Mouse (Mus musculus) layer of hippocampus, adult 11-12 months (tissue): ENCODE measurements around the gene Prph.
"Not testable (repeated sequence)": the region's sequence is repeated elsewhere in the genome, so short reads cannot be mapped to it uniquely, and the experiment has no call there.

Experiments
- DNase-seq: peaks from one replicate; pipeline ENCODE4 v3.0.0; 2022; ENCODE audit warnings: low spot score

Prph gene

DNA sequence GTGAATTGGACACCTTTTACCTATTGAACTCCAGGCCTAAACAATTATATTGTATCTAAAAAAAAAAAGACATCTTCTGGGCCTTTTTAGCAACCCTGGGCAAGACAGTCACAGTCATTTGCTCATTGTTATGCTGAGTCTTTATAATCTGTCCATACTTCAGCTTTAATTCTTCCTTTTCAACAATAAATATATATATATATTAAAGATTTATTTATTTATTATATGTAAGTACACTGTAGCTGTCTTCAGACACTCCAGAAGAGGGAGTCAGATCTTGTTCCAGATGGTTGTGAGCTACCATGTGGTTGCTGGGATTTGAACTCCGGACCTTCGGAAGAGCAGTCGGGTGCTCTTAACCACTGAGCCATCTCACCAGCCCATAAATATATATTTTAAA is 21.0 kb downstream of the Prph start:
- DNase-seq: not testable (repeated sequence)

DNA sequence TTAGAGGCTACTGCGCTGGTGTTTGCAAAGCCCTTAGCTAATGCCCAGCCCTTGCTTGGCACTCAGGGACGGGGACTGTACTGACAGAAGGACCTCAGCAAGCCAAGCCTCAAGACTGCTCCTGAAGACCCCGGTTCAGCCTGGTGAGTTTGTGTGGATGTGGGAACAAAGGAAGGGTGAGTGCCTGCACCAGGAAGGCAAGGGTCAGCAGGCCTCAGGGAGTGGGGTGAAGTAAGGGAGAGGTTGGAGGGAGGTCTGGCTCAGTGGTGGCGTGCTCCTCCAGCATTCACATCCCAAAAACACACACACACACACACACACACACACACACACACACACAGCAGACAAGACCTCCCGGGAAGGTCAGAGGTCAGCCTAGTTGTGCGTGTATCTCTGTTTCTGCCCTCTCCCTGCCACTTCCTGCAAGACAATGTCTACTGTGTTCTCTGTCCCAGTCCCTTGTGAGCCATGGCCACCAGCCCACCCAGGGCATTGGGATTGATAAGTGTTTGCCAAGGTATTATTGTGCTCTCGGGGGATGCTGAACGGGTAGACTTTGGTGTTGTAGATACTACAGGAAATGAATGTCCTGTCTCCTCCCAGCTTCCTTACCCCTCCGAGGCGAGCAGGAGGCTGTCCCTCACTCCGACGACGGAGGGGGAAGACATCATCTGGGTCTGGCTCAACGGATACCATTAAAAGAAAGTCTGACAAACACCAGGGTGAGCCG is 23.4 kb downstream of the Prph start:
- no peak for DNase-seq

DNA sequence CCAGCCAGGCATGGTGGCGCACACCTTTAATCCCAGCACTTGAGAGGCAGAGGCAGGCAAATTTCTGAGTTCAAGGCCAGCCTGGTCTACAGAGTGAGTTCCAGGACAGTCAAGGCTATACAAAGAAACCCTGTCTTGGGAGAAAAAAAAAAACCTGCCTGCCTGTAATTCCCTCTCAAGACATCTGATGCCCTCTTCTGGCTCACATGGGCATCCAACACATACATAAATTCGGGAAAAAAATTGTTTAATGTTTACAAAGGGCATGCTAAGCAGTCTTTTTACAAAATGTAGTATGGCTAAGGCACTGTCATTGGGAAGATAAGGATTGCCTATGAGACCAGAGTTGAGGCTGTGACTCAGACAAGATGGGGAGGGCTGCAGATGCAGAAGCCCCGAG is 24.8 kb downstream of the Prph start:
- DNase-seq: no peak

DNA sequence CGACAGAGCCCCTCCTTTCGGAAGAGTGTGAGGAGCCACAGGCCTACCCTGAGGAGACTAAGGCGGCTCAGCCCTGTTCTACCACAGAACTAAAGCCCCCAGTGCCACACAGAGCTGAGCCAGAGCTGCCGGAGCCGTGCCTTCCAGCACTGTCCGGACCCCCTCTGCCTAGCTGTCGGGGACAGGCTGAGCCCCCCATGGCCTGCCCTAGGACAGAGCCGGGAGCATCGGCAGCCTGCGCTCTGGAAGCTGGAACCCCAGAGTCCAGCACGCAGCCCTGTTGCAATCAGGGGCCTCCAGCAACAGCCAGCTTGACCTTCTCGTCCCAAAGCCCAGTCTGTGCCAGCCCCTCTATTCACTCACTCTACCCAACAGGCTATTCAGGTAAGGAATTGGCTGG is 27.3 kb downstream of the Prph start:
- no peak for DNase-seq

DNA sequence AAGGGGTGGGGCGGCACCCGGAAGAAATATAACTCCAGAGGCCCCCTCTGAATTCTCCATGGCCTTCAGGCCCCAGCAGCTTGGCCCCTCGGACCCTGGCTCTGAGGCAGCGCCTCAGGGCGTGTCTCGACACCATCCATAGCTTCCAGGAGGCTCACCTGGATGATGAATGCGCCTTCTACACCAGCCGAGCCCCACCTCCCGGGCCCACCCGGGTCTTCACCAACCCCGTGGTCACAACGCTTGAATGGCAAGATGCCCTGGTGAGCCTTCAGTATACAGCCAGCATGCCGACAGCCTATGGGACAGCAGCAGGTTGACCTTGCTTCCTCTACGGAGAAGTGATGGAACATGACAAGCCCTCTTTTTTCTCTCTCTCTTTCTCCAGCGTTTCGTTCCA is 27.9 kb downstream of the Prph start:
- DNase-seq: no peak

DNA sequence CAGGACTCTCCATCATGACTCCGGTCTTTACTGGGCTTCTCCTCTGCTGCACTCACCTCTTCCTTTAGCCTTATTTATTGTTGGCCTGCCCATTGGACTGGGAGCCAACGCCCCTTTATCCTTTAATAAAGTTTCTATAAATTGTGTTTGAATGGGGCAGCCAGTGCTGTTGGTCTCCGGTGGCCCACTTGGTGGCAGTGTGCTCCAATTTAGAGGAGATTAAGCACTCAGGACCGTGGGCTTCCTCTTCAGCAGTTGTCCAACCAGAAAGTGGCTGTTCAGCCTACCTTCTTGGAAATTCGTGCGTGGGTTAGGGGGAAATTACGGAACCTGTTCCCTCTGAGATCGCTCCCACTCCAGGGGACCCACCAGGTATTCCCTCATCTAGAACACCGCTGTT is 28.3 kb downstream of the Prph start:
- DNase-seq: peak; percentile 56

DNA sequence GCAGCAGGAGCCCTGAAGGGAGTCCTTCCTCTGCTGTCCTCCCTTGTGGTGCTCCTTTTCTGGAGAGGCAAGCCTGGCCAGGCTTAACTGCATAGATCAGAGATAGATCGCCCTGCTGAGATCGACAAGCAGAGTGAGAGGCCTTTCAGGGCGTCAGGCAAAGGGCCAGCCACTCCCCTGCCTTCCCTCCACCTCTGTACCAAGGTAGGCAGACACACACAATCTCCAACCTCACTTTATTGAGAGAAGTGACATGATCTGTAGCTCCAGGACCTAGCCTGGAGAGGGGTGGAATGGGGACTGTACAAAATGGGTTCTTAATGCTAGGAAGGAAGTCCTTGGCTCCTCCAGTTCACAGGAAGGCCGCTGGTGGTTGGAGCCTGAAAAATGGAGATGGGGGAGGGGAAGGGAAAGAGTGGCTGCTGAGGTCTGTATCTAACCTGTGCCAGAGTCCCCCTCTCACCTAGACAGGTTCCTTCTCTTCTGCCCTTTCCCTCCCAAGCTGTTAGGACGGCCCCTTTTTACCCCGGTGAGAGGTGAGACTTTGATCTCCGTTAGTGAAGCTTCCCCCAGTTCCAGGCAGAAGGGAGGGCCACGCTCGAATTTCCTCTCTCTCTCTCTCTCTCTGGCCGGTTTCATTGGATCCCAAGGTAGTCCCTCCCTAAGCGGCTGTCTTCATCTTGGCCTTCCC is 29.0 kb downstream of the Prph start:
- no peak for DNase-seq

DNA sequence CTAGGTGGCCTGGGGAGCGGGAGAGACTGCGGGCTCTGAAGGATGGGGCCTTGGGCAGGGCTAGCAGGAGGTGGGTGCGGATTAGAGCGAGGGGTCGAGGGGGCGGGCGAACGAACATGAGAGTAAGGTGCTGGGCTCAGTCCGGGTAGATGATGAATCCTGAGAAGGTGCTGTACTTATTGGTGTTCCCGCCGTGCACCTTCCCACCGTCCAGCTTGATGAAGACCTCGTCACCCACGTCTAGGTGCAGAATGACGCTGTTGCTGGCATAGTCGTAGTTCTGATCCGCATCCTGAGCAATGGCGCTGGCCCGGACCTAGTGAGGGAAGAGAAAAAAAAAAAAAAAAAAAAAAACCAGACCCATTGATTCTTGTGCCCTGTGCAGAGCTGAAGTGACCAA is 29.6 kb downstream of the Prph start:
- no peak for DNase-seq

DNA sequence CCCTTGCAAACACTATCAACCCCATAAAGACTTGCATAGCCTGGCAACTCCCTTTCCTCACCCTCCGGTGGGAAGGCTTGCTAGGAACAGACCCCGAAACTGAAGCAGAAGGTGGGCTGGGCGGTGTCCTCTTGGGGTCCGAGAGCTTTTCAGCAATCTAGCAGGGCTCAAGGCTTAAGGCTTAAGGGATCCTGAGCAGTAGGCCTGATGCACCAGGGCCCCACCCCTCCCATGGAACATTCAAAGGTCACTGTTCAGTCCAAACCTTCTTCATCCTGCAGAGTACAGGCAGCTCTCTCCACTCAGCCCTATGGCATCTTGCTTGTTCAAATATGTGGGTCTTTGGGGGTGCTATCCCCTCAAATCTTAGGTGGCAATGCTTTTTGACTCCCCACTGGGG is 31.0 kb downstream of the Prph start:
- no peak for DNase-seq

DNA sequence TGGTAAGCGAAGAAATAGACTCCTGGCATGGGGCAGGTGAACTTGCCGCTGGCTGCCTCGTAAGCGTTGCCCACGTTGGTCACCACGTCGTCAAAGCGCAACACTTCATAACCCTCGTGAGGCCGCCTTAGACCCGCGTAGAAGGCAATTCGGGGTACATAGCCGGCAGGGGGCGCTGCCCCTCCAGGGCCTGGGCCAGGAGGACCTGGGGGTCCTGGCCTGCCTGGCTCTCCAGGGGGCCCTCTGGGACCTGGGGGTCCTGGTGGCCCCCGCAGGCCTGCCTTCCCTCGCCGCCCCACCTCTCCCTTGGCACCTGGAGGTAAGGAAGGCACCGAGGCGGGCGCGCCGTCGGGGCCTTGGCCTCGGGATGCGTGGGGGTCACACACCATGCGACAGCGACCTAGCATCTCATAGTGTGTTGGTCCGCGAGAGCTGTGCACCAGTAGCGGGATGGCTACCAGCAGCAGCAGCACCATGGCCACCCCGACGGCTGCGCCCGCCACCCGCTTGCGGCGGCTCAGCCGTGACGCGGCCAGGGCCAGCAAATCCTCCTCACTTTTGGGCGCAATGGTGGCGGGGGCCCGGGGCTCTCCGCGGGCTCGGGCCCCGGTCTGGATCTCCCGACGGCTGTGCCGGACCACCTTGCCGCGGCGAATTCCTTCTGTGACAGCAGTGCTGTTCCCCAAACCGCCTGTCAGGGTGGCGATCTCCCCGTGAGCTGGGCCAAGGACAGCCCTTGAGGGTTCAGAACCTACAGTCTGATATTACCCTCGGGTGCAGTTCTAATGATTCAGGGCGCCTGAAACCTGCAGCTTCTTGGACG is 32.5 kb downstream of the Prph start, which contains the start of gene C1ql4:
Gene C1ql4 (minus strand): TSS at position 565 of the 823 bp plus-strand sequence.
- DNase-seq: no peak

DNA sequence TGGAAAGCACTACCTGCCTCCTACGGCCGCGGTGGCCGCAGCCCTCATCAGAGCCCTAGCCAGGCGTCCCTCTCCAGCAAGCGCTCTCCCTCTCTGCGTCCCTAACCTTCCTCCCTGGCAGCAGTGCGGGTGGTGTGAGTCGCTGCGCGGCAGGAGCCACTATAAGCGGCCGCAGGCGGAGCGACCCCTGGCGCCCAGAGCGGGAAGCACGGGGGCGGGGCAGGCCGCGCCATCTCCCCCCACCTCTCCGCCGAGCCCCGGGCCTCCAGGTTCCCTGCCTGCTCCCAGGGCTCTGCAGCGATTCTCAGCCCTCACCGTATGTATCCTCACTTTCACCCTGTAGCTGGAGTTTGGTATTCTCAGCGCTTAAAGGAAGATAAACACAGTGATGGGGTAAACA is 33.3 kb downstream of the Prph start:
- DNase-seq: peak; percentile 32

DNA sequence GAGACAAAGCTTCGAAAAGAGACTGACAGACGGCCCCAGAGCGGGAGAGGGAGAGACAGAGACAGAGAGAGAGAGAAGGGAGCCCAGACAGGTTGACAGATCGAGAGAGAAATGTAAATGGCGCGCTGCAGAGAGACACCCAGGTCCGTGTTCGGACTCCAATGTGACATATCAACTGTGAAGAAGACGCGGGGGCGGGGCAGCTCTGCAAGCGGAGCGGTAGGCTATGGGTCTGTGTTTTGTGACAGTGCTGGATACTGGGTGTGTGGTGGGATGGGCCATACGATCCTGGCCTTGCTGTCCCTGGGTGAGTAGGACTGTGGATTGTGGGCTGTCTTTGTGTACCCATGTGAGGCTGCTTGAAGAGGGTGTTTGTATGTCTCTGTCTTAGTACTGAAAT is 34.1 kb downstream of the Prph start:
- DNase-seq: no peak

DNA sequence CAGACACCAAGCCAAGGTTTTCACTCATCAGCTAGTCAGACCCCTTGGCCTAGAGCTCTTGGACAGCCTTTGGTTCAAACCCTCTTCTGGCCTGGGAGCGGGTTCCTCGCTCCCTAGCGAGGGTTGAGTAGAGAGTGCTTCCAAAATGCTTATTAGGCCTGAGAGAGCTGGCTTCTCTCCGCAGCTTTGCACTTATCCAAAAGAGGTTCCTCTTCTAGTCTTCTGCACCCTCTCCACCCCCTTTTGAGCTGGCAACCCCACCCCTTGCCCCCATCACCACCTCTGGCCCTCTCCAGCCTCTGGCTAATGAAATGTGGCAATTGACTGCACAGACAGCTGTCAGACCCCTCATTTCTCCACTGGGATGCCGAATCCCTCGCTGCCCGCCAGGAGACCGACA is 37.9 kb downstream of the Prph start, which contains the start of gene Dnajc22:
Gene Dnajc22 (plus strand): TSS at position 301 of the 400 bp plus-strand sequence.
- no peak for DNase-seq

DNA sequence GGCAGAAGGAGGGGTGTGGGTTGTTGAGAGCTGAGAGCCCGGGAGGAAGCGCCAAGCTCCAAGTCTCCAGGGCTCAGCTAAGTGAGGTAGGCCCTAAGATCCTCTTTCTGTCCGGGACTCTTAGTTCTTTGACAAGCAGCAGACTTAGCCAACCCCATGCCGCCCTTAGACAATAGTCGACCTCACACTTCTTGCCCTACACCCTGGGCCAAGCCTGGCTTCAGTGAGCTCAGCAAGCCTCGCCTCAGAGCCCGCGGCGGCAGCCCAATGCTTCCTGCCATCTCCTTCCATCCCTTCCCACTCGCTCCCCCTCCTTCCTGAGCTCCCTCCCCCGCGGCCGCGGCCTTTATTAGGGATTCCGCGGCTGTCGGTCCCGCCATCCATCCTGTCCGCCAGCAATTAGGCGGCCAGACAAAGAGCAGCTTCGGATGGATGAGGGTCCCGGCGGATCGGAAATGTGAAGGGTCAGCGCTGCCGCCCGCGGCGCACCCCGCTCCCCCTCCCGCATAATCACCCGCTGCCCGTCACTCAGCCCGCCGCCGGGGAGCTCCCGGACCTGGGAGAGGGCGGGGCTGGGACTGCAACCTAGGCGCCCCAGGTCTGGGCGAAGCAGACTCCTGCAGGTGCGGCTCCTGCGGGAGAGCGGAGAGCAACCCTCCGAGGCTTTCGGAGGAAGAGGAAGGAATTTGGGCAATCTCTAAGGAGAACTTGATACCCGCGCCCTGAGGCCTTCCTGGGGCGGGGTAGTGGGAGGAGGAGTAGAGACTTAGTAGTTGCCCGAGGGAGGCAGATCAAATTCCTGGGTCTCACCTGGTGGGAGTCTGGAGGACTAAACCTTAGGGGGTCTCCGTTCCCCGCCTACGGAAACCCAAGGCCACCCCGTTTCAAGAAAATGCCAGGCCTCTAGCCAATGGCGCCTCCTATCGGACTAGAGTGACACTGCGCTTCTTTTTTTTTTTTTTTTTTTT is 38.6 kb downstream of the Prph start:
- peak; percentile 35 for DNase-seq

DNA sequence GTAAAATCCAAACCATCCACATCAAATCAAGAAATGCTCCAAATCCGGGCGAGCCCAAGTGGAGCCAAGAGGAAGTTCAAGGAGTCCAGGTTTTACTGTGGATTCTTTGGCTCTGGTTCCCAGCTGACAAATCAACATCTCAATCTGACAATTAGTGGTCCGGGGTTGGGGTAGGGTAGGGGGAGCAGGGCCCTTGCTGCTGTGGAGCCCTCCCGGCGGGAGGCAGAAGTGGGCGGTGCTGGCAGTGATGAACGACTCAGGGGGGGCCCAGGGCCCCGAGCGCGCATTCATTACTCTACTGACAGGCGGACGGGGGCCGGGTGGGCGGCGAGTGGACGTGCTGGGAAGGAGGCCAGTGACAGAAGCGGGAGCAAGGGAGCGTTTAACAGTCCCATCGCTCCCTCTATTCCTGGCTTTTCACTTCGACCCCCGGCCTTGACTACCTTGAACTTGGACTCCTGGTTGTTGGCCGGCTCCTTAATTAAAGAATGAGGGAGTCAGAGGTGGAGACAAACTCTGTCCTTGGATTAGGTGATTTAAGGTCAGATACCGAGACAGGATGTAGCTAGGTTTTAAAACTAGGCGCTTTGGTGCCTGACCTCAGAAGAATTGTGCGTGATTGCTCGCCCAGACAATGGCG is 39.8 kb downstream of the Prph start:
- peak; percentile 25 for DNase-seq

DNA sequence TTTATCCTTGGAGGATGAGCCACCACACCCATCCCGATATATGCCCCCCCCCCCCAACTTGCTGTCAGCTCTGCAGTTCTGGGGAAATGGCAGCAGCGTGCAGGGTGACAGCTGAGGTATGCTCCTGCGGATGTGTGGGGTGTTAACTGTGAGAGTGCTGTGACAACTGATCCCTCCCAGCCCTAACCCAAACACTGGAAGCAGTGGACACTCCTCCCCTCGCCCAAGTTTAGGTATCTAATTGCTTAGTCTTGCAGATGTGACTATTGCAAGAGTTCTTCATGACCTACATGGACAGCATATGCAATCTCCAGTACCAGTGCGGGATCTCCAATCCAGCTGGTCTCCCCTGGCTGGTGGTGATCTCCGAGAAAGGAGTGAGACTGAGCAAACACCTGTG is 40.4 kb downstream of the Prph start:
- DNase-seq: no peak

DNA sequence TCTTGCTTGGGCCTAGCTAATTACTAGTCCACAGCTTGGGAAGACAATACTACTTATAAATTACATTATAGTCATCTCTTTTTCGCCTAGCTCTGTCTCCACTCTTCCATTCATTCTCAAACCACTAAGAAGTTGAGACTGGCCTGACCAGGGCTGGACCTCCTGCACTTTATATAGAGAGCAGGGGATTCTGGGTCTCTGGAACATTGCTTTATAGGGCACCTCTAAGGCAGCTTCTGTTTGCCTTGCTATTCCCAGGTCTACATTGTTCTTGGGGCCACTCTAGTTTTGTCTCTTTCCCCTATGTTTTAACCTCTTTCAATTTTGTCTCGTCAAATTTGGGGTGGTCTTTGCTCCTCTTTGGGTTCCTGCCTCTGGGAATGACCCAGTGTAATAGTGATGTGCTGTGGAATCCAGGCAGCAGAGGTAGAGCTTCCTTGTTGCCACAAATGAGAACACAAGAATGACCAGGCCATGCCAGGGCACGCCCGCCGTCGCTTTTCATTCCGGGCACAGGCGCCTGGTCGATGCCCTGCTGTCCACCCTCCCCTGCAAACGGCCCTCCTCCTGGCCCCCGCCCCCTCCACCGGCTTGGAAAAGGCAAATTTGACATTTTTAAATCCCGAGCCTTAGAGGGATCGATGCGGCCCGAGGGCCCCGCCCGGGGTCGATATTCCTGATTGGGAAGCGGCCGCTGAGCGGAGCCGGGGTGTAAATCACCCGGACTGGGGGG is 41.3 kb downstream of the Prph start:
- DNase-seq: no peak

DNA sequence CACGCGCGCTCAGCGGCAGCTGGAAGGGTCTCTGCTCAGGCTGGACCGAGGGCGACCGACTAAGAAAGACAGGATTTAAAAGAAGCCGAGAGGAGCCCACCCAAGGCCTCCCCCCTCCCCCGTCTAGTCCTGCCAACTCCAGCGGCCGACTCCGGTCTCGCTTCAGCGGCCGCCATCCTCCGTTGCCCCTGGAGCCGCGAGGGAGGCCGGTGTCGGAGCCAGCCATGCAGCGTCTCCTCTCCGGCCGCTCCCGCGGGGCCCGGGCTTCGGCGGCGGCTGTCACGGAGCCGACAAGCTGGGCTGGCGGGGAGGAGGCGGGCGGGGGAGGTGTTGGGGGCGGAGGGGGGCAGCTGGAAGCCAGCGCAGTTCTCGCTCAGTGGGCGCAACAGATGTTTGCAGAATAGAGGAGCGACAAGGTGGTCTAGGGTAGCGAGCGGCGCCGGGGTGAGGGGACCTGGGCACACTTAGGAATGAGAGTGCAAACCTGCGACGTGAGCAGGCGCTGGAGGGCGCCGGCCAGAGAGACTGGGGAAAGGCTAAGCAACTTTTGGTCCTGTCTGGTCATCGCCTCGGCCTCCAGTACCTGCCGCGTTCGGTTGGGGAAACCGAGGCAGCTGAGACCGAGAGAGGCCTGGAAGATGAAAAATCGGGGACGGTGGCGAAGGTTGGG is 42.0 kb downstream of the Prph start:
- no peak for DNase-seq

DNA sequence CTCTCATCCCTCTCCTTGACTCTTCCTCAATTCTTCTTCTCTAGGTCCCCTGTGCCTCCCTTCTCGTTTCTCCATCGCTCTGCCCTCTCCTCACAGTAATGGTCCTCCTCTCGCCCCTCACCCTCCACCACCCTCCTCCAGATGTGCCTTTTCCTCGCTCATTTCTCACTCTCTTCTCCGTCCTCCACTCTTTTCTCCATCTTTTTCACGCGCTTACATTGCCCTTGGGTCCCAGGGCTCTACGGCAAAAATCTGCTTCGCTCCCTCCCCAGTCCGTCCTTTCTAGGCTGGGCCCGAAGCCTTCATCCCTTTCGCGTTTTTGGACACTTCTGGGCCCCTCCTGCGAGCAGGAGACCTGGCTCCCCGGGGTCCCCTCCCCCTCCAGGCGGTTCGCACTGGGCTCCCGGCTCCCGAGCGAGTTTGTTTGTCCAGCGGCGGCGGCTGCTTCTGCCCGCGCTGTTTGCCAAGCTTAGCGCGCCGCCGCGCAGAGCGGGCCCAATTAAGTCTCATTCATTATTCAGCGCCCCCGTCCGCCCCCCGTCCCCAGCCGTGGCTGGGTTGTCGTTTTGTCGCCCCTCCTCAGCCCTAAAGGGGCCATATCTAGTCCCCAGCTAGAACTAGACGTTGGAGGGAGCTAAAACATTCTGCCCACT is 43.0 kb downstream of the Prph start:
- DNase-seq: no peak
